Comparison of ENCODE assay signal across 9 mouse cellular contexts in genomic region chr6:70955841-70956240, GRCm38 (mm10). TPM values are rescaled to one million over a fixed set of nuclear protein-coding genes. Genes with fewer than 3 reads are reported as not detected.
DNase-seq lines count a peak whose midpoint lies in the region; ATAC-seq and TF ChIP-seq lines count a peak whose summit lies in the region.
"Had no signal": no experiment of that assay in that cellular context is flagged by ENCODE, and none has a peak within 500 bp of the region (broad histone marks: within the 10 kb centered on the region; RNA-seq: fewer than 3 reads in every experiment).

No protein-coding gene starts in this region.

- TF ChIP-seq EP300 in heart, adult 2 months (IDR thresholded peaks at IDR 0.05; ENCODE audit: insufficient read depth, low read depth, low read length): no peak

- peaks cover 12% of the 10 kb centered on the region for H3K4me1 ChIP-seq in heart, embryonic 10.5 days
- H3K4me1 ChIP-seq in heart, adult 2 months (ENCODE audit: control insufficient read depth, insufficient read depth, low read length): no peaks in the 10 kb centered on the region
- H3K4me1 ChIP-seq in E14TG2a.4 (replicated peaks; ENCODE audit: low read depth, low read length): peaks cover 30% of the 10 kb centered on the region
- H3K4me1 ChIP-seq in forebrain, embryonic 15.5 days: peaks cover 12% of the 10 kb centered on the region
- H3K4me1 ChIP-seq in liver, embryonic 13.5 days (replicated peaks): peaks cover 4% of the 10 kb centered on the region; the same call in 1 of the 2 replicates

- peaks cover 79% of the 10 kb centered on the region for H3K27me3 ChIP-seq in heart, embryonic 10.5 days (ENCODE audit: insufficient read depth, poor library complexity, severe bottlenecking)
- peaks cover 26% of the 10 kb centered on the region for H3K27me3 ChIP-seq in heart, adult 2 months (ENCODE audit: control insufficient read depth, insufficient read depth, low read length)
- H3K27me3 ChIP-seq in E14TG2a.4 (ENCODE audit: insufficient read depth, low read length): peaks cover 92% of the 10 kb centered on the region
- H3K27me3 ChIP-seq in forebrain, embryonic 15.5 days: peaks cover 67% of the 10 kb centered on the region
- H3K27me3 ChIP-seq in liver, embryonic 13.5 days: peaks cover 97% of the 10 kb centered on the region

- no peak overlapping the region for H3K9ac ChIP-seq in heart, adult 2 months (ENCODE audit: low read depth, low read length)
- no peak overlapping the region for H3K9ac ChIP-seq in forebrain, embryonic 15.5 days (replicated peaks)
- no peak overlapping the region for H3K9ac ChIP-seq in liver, embryonic 13.5 days

- 2% methylated on average over 12 of the region's 12 CpGs for WGBS in heart, embryonic 10.5 days
- 7% methylated on average over 12 of the region's 12 CpGs for whole genome bisulfite sequencing in heart, adult 2 months
- WGBS in forebrain, embryonic 15.5 days: under 1% methylated on average over 12 of the region's 12 CpGs
- 2% methylated on average over 12 of the region's 12 CpGs for WGBS in liver, embryonic 13.5 days (ENCODE audit: insufficient replicate concordance)

- intact Hi-C loops in heart, adult 2 months (cut with DNase I): no loop called here

- H3K4me3 ChIP-seq in heart, embryonic 10.5 days: peak overlapping the region; percentile 67
- no peak overlapping the region for H3K4me3 ChIP-seq in heart, adult 2 months
- H3K4me3 ChIP-seq in E14TG2a.4 (replicated peaks; ENCODE audit: low read length): peak overlapping the region; percentile 83
- peak overlapping the region; percentile 42 for H3K4me3 ChIP-seq in forebrain, embryonic 15.5 days
- H3K4me3 ChIP-seq in liver, embryonic 13.5 days (replicated peaks): peak overlapping the region; percentile 44

- no peak for TF ChIP-seq CTCF in heart, adult 2 months (IDR thresholded peaks at IDR 0.05)
- TF ChIP-seq CTCF in E14TG2a.4 (conservative IDR thresholded peaks at IDR 0.05; ENCODE audit: low read length): no peak

- H3K79me2 ChIP-seq in heart, adult 2 months (replicated peaks; ENCODE audit: control insufficient read depth, insufficient read depth, low read length): no peaks in the 10 kb centered on the region

- no peak overlapping the region for H3K27ac ChIP-seq in heart, embryonic 10.5 days
- no peak overlapping the region for H3K27ac ChIP-seq in heart, adult 2 months
- H3K27ac ChIP-seq in forebrain, embryonic 15.5 days (replicated peaks): no peak overlapping the region
- H3K27ac ChIP-seq in liver, embryonic 13.5 days: no peak overlapping the region

- peak overlapping the region; percentile 84 for H3K4me2 ChIP-seq in forebrain, embryonic 15.5 days (replicated peaks)
- peak overlapping the region; percentile 49 for H3K4me2 ChIP-seq in liver, embryonic 13.5 days

- H3K9me3 ChIP-seq in heart, embryonic 10.5 days: no peaks in the 10 kb centered on the region
- H3K9me3 ChIP-seq in E14TG2a.4 (ENCODE audit: low read length): no peaks in the 10 kb centered on the region
- H3K9me3 ChIP-seq in forebrain, embryonic 15.5 days: no peaks in the 10 kb centered on the region
- no peaks in the 10 kb centered on the region for H3K9me3 ChIP-seq in liver, embryonic 13.5 days (replicated peaks)

- TF ChIP-seq POLR2A in heart, adult 2 months (IDR thresholded peaks at IDR 0.05; ENCODE audit: insufficient read depth, low read depth, low read length): no peak

- H3K36me3 ChIP-seq in heart, embryonic 10.5 days: no peaks in the 10 kb centered on the region
- no peaks in the 10 kb centered on the region for H3K36me3 ChIP-seq in heart, adult 2 months (ENCODE audit: control insufficient read depth, insufficient read depth, low read length)
- H3K36me3 ChIP-seq in E14TG2a.4 (ENCODE audit: insufficient read depth, low read length): peaks cover 4% of the 10 kb centered on the region; the same call in 1 of the 2 replicates
- H3K36me3 ChIP-seq in forebrain, embryonic 15.5 days: no peaks in the 10 kb centered on the region
- no peaks in the 10 kb centered on the region for H3K36me3 ChIP-seq in liver, embryonic 13.5 days

- ATAC-seq in forebrain, embryonic 15.5 days (replicated peaks): no peak
- ATAC-seq in liver, embryonic 13.5 days (ENCODE audit: low read depth): no peak

- no peak for DNase-seq in heart, embryonic 10.5 days (ENCODE audit: low spot score)
- DNase-seq in heart, adult 2 months: no peak
- no peak for DNase-seq in liver, embryonic 13.5 days
- DNase-seq in thymus, adult 18-20 months: no peak
- no peak for DNase-seq in yolk sac, embryonic 10.5 days (ENCODE audit: low spot score)
- DNase-seq in right cerebral cortex, postnatal 10 days (ENCODE audit: low spot score in 2 of 2): no peak

RNA-seq across cellular contexts. Expression of gene Foxi3, which starts 0.5 kb away (rescaled TPM):
- not detected in 2 replicates for polyA plus RNA-seq in heart, embryonic 10.5 days (2016; fragmentation: Nextera tagmentation; extraction: Ambion mirVana)
- not detected for total RNA-seq in heart, adult 2 months (2021)
- not detected in 2 replicates for polyA plus RNA-seq in heart, adult 2 months (2012; rRNA removed)
- polyA plus RNA-seq in forebrain, embryonic 15.5 days (2015; fragmentation: Nextera tagmentation; extraction: Ambion mirVana): not detected in 2 replicates
- polyA plus RNA-seq in liver, embryonic 13.5 days (2015; fragmentation: Nextera tagmentation; extraction: Ambion mirVana): not detected in 2 replicates
- total RNA-seq: adrenal gland, postnatal 4 days had no signal

RNA-seq across cellular contexts. Expression of gene Tex37, which starts 37.1 kb away (rescaled TPM):
- not detected in 2 replicates for polyA plus RNA-seq in heart, embryonic 10.5 days (2016; fragmentation: Nextera tagmentation; extraction: Ambion mirVana)
- total RNA-seq in heart, adult 2 months (2021): not detected
- not detected in 2 replicates for polyA plus RNA-seq in heart, adult 2 months (2012; rRNA removed)
- polyA plus RNA-seq in forebrain, embryonic 15.5 days (2015; fragmentation: Nextera tagmentation; extraction: Ambion mirVana): not detected in 2 replicates
- polyA plus RNA-seq in liver, embryonic 13.5 days (2015; fragmentation: Nextera tagmentation; extraction: Ambion mirVana): not detected in 2 replicates
- total RNA-seq: adrenal gland, postnatal 4 days had no signal
